Mouse (Mus musculus) limb, embryonic 10.5 days (tissue): ENCODE results near the gene Chil3. TPM values are rescaled to one million over a fixed set of nuclear protein-coding genes. Genes with fewer than 3 reads are reported as not detected.
"Not testable (repeated sequence)": the region's sequence is repeated elsewhere in the genome, so short reads cannot be mapped to it uniquely, and the experiment has no call there.

Experiments used
- DNase-seq: peaks from one replicate; pipeline ENCODE4 v3.0.0-alpha.2; 2017; ENCODE audit warnings: low spot score
- H3K27ac ChIP-seq: fragments of 300-500 bp; sonication (generic); 2 replicates; pipeline ENCODE4 v1.5.1; 2016; ENCODE audit warnings: mild to moderate bottlenecking
- H3K27me3 ChIP-seq: fragments of 300-500 bp; sonication (generic); 2 replicates; pipeline ENCODE4 v1.6.1; 2016; ENCODE audit warnings: low read depth, mild to moderate bottlenecking; ENCODE audit not compliant: poor library complexity, severe bottlenecking
- H3K36me3 ChIP-seq: fragments of 300-500 bp; sonication (generic); 2 replicates; pipeline ENCODE4 v1.6.1; 2016; ENCODE audit warnings: mild to moderate bottlenecking, moderate library complexity
- H3K4me1 ChIP-seq: fragments of 300-500 bp; sonication (generic); 2 replicates; pipeline ENCODE4 v1.6.1; 2016
- H3K4me3 ChIP-seq: fragments of 300-500 bp; sonication (generic); 2 replicates; pipeline ENCODE4 v1.5.1; 2016; ENCODE audit warnings: mild to moderate bottlenecking, moderate library complexity
- H3K9me3 ChIP-seq: fragments of 300-500 bp; sonication (generic); replicated peaks from 2 replicates; pipeline ENCODE4 v1.6.1; 2016; ENCODE audit warnings: mild to moderate bottlenecking
- WGBS: fragments of 180-500 bp; shearing (Covaris S2); methylation state at CpG from one replicate; pipeline ENCODE4 v1.1.7; 2016; 5-methylcytosine and 5-hydroxymethylcytosine counted together
- polyA plus RNA-seq: library from polyadenylated mRNA; unstranded; fragments of >200 nt; fragmentation: Nextera tagmentation; extraction: Ambion mirVana; gene quantifications from 2 replicates; pipeline ENCODE4 v1.2.1, GENCODE M21; 2016

Gene Chil3
- not detected in 2 replicates for polyA plus RNA-seq

DNA sequence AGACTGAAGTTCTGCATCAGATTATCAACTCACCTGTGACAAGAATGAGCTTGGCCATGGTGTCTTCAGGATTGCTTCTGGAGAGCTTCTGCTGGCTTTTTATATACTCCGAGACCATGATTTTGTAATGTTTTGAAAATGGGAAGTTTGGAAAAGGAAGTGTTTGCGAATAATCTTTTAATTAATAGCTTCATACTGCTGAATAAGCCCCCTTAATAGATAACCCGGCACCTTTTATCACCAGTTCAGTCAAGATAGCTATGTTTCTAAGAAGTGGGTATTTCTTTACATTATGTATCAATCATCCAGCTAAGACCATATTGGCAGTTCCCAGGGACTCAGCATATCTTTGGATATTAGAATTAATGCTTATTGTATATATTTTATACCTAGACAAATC, at the start of gene Chil3:
Chil3 (minus strand) TSS at position 101 of the 400 bp plus-strand sequence.
- Histone ChIP-seq H3K4me1 (no peaks in the 10 kb centered on the region), H3K9me3 (peaks cover 4% of the 10 kb centered on the region), H3K4me3 (no peak within 1 kb of the TSS), H3K27me3 (no peaks in the 10 kb centered on the region), H3K36me3 (no peaks in the 10 kb centered on the region), H3K27ac (no peak within 1 kb of the TSS)
- whole genome bisulfite sequencing, result 83% methylated on average over 3 of the region's 3 CpGs
- no peak for DNase-seq

DNA sequence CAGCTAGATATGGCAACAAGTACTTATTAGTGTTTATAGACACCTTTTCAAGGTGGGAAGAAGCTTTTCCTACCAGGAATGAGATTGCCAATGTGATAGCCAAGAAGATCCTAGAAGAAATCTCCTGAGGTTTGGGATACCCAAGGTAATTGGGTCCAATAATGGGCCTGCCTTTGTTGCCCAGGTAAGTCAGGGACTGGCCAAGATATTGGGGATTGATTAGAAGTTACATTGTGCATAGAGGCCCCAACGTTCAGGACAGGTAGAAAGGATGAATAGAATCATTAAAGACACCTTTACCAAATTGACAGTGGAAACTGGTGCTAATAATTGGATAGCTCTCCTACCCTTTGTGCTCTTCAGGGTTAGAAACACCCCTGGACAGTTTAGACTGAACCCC, 30.7 kb upstream of the Chil3 start:
- 66% methylated on average over 1 of the region's 1 CpGs for WGBS
- peaks cover 22% of the 10 kb centered on the region; the same call in 1 of the 2 replicates for H3K9me3 ChIP-seq
- not testable (repeated sequence) for H3K36me3 ChIP-seq, DNase-seq, H3K4me1 ChIP-seq, H3K27ac ChIP-seq, H3K4me3 ChIP-seq, H3K27me3 ChIP-seq

DNA sequence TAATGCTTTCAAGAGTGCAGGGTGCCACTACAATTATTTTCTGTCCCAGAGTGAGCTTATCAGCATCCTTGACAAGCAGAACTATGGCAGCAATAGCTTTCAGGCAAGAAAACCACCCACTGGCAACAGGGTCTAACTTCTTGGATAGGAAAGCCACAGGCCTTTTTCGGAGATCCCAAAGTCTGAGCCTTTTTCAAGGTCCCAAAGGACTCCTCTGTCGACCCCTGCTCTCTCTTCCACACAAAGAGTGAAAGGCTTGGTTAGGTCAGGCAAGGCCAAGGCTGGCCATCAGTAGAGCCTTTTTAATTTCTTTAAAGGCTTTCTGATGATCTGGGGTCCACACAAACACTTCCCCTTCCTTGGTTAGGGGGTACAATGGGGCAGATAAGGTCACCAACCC, 29.9 kb upstream of the Chil3 start:
- not testable (repeated sequence) for DNase-seq, H3K4me1 ChIP-seq
- 80% methylated on average over 2 of the region's 2 CpGs for WGBS

DNA sequence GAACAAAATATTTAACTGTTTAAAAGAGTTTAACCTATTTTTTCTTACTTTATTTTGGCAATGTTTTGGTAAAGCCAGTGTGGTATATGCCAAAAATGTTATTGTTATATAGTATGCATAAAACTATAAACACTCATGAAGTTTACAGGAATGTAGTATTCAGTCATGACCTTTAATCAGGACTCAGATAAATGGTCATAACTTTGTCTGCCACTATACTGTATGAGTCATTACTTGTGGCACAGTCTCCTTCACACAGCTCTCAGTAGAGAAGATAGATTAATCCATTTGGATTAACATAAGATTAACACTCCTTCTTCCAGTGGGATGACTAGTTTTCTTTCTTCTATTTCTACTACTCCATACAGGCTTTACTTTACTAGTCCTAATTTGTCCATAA, 28.9 kb upstream of the Chil3 start:
- Histone ChIP-seq H3K4me3 (no peak overlapping the region), H3K27ac (no peak overlapping the region), H3K27me3 (no peaks in the 10 kb centered on the region), H3K4me1 (no peaks in the 10 kb centered on the region), H3K9me3 (peaks cover 22% of the 10 kb centered on the region; the same call in 1 of the 2 replicates), H3K36me3 (no peaks in the 10 kb centered on the region)
- no peak for DNase-seq

More for the DNA sequence above, 29.9 kb upstream of the Chil3 start:
- H3K36me3 ChIP-seq, H3K4me3 ChIP-seq, H3K27ac ChIP-seq, H3K27me3 ChIP-seq: not testable (repeated sequence)
- peaks cover 22% of the 10 kb centered on the region; the same call in 1 of the 2 replicates for H3K9me3 ChIP-seq

DNA sequence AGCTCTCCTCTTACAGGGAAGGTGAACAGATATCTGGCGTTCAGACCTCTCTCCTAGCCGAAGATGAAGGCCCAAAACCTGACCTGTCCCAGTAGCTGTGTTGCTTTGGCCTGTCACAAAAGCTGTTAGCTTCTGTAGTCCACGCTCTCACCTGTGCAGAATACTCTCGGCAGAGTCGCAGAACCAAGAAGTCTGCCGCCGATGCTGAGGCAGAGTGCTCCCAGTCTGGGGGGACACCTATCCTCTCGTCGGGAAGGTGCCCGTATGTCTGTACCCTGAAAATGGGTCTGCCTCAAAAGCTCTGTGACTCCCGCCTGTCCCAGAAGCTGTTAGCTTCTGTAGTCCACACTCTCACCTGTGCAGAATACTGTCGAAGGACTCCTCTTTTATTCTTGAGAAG, 28.1 kb upstream of the Chil3 start:
- Histone ChIP-seq H3K4me1 (no peaks in the 10 kb centered on the region), H3K9me3 (peaks cover 22% of the 10 kb centered on the region; the same call in 1 of the 2 replicates), H3K27me3 (no peaks in the 10 kb centered on the region), H3K4me3 (no peak overlapping the region), H3K36me3 (no peaks in the 10 kb centered on the region), H3K27ac (no peak overlapping the region)
- no peak for DNase-seq
- WGBS, result 91% methylated on average over 12 of the region's 12 CpGs

DNA sequence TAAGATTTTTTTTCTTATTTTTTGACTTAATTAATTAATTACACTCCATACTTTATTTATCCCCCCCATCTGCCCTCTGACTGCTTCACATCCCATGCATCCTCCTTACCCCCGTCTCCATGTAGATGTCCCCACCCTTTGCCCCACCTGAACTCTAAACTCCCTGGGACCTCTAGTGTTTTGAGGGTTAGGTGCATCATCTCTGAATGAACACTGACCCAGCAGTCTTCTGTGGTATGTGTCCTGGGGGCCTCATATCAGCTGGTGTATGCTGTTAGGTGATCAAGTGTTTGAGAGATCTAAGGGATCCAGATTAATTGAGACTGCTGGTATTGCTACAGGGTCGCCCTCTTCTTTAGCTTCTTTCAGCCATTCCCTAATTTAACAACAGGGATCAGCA, 20.6 kb upstream of the Chil3 start:
- H3K27ac ChIP-seq, result no peak overlapping the region
- DNase-seq, result no peak
- H3K4me3 ChIP-seq, result no peak overlapping the region
- no peaks in the 10 kb centered on the region for H3K27me3 ChIP-seq
- H3K9me3 ChIP-seq, result peaks cover 34% of the 10 kb centered on the region
- H3K36me3 ChIP-seq, result no peaks in the 10 kb centered on the region
- 87% methylated on average over 2 of the region's 2 CpGs for WGBS
- no peaks in the 10 kb centered on the region for H3K4me1 ChIP-seq

DNA sequence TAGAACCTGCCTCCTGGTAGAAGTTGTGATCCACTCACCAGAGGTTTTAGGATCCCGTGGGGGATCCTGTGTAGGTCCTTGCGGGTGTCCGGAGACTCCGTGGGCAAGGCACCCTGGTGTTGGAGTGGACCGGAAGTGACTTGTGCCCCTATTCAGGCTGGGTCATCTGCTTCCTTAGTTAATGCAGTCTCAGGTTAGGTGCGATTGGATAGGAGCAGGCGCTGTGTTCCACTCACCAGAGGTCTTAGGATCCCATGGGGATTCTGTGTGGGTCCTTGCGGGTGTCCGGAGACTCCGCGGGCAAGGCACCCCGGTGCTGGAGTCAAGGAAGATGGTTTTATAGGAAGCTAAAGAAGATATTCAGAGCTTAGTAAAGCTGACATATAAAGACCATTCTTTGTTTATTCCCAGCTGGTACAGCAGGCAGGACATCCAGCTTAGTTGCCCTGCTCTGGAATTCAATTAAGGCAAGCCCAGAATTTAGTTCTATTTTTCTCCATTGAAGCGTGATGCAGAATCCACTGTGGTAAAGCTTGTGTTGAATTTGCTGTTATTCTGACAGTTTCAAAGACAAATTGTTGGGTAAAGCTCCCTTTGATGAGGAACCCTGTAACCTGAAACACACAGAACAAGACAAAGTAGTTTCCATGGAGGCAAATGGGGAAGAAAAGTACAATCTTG, 10.3 kb upstream of the Chil3 start:
- H3K4me1 ChIP-seq, result no peaks in the 10 kb centered on the region

DNA sequence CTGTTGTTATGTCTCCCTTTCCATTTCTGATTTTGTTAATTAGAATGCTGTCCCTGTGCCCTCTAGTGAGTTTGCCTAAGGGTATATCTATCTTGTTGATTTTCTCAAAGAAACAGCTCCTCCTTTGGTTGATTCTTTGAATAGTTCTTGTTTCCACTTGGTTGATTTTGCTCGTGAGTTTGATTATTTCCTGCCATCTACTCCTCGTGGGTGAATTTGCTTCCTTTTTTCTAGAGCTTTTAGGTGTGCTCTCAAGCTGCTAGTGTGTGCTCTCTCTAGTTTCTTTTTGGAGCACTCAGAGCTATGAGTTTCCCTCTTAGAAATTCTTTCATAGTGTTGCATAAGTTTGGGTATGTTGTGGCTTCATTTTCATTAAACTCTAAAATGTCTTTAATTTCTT, 7.6 kb upstream of the Chil3 start:
- H3K36me3 ChIP-seq, H3K4me3 ChIP-seq, H3K4me1 ChIP-seq, DNase-seq, H3K9me3 ChIP-seq, H3K27ac ChIP-seq, H3K27me3 ChIP-seq: not testable (repeated sequence)
- WGBS, result 76% methylated on average over 2 of the region's 2 CpGs

More for the DNA sequence above, 10.3 kb upstream of the Chil3 start:
- H3K36me3 ChIP-seq, result no peaks in the 10 kb centered on the region
- no peak overlapping the region for H3K27ac ChIP-seq
- no peak overlapping the region for H3K4me3 ChIP-seq
- no peak for DNase-seq
- peaks cover 12% of the 10 kb centered on the region for H3K9me3 ChIP-seq
- no peaks in the 10 kb centered on the region for H3K27me3 ChIP-seq
- WGBS, result 89% methylated on average over 13 of the region's 13 CpGs

DNA sequence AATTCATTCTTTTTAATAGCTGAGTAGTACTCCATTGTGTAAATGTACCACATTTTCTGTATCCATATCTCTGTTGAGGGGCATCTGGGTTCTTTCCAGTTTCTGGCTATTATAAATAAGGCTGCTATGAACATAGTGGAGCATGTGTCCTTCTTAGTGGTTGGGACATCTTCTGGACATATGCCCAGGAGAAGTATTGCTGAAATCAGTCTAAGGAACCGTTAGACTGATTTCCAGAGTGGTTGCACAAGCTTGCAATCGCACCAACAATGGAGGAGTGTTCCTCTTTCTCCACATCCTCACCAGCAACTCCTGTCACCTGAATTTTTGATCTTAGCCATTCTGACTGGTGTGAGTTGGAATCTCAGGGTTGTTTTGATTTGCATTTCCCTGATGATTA, 5.1 kb upstream of the Chil3 start:
- not testable (repeated sequence) for H3K9me3 ChIP-seq, DNase-seq, H3K4me3 ChIP-seq, H3K27ac ChIP-seq, H3K36me3 ChIP-seq, H3K4me1 ChIP-seq, H3K27me3 ChIP-seq
- WGBS, result 79% methylated on average over 2 of the region's 2 CpGs

DNA sequence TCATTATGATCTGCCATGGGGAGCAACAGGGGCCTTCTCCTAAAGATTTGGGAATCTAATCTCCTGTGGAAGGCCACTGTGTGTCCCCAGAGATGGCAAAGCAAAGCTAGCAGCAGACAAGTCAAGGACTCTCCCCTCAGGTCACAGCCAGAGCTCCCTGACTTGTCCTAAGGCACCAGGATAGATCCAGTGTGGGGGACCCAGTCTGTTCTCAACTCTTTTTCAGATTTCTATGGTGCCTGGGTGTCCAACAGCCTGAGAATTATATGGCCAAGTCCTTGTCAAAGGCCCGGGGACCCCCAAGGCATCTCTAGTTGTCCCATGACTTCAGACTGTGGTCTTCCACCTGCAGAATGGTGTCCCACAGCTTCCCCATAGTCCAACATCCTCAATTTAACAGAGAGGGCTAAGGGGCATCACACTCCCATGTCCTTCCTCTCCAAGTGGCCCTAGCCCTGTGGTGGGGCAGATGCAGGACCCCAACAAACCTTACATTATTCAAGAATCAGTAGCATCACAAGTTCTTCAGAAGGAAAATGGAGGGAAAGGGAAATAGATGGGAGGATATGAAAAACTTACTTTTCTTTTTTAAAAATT, 3.9 kb upstream of the Chil3 start:
- H3K4me3 ChIP-seq, result no peak overlapping the region
- H3K27me3 ChIP-seq, result no peaks in the 10 kb centered on the region
- peaks cover 4% of the 10 kb centered on the region for H3K9me3 ChIP-seq
- DNase-seq, result no peak
- no peaks in the 10 kb centered on the region for H3K4me1 ChIP-seq
- no peaks in the 10 kb centered on the region for H3K36me3 ChIP-seq
- H3K27ac ChIP-seq, result no peak overlapping the region
- 92% methylated on average over 1 of the region's 1 CpGs for WGBS

DNA sequence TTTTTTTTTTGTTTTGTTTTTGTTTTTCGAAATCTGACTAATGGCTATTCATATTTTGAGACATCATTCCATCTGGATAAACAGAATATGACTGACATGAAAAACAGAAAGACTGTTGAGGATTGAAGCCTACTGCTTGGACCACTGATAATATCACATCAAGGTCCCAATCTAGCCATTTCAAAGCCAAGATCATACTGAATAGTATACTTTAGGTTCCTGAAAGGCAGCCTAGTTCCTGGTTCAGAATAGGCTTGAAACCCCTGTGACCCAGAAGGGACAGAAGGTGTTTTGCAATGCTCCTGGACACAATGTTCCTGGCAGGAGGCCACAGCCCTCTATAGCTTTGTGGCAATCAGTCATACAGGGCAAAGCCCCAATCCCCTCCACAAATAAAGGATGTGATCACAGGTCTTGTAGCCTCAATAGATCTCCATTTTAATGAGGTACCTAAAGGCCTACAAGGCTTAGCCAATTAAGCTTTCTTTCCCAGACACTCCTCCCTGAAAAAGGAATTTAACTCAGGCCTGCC, 3.2 kb upstream of the Chil3 start:
- no peaks in the 10 kb centered on the region for H3K4me1 ChIP-seq
- no peak overlapping the region for H3K27ac ChIP-seq
- no peaks in the 10 kb centered on the region for H3K27me3 ChIP-seq
- 66% methylated on average over 1 of the region's 1 CpGs for WGBS
- H3K9me3 ChIP-seq, result peaks cover 4% of the 10 kb centered on the region
- H3K4me3 ChIP-seq, result no peak overlapping the region
- DNase-seq, result no peak
- H3K36me3 ChIP-seq, result no peaks in the 10 kb centered on the region

DNA sequence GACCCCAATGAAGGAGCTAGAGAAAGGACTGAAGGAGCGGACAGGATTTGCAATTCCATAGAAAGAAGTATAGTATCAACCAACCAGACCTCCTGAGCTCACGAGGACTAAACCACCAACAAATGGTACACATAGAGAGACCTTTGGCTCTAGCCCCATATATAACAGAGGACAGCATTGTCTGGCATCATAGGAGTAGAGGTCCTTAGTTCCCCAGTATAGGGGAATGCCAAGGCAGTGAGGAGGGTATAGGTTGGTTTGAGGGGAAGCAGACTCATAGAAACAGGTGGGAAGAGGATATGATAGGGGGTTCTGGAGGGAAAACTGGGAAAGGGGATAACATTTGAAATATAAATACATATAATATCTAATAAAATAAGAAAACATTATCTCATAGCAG, 13.0 kb downstream of the Chil3 start:
- Histone ChIP-seq H3K36me3 (no peaks in the 10 kb centered on the region), H3K4me3 (no peak overlapping the region), H3K4me1 (no peaks in the 10 kb centered on the region), H3K9me3 (no peaks in the 10 kb centered on the region; the same call in none of the 2 replicates), H3K27me3 (no peaks in the 10 kb centered on the region), H3K27ac (no peak overlapping the region)
- DNase-seq, result no peak
- 89% methylated on average over 2 of the region's 2 CpGs for WGBS

DNA sequence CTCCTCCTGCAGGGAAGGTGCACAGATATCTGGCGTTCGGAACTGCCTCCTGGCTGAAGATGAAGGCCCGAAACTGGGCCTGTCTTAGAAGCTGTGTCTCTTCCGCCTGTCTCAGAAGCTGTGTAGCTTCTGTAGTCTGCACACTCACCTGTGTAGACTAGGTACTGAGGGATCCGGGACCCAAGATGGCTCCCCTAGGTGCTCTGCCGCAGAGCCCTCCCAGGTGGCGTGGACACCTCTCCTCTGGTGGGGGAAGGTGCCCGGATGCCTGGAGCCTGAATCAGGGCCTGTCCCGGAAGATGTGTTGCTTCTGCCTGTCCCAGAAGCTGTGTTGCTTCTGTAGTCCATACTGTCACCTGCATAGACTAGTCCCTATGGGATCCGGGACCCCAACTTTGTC, 23.3 kb downstream of the Chil3 start:
- 93% methylated on average over 10 of the region's 10 CpGs for WGBS
- Histone ChIP-seq H3K27me3 (no peaks in the 10 kb centered on the region), H3K27ac (no peak overlapping the region), H3K9me3 (peaks cover 24% of the 10 kb centered on the region; the same call in 1 of the 2 replicates), H3K36me3 (no peaks in the 10 kb centered on the region), H3K4me1 (no peaks in the 10 kb centered on the region), H3K4me3 (no peak overlapping the region)
- DNase-seq, result no peak
